Mouse (Mus musculus) heart, postnatal 0 days (tissue): ENCODE measurements at regions not wholly inside any gene's neighbourhood (a gene's known extent, or its start where the extent isn't known, plus 50 kb on each side); places are given as distances from the start of the nearest gene placed in this dataset.

ENCODE experiments used
- ATAC-seq: fragments of 200-750 bp; cut with Nextera tagmentation; 2 replicates; pipeline ENCODE4 v1.8.0; 2017; ENCODE audit warnings: low read depth, moderate number of reproducible peaks, moderate library complexity; ENCODE audit not compliant: insufficient read depth
- DNase-seq: peaks from one replicate; pipeline ENCODE4 v3.0.0-alpha.2; 2016; ENCODE audit warnings: low spot score
- H3K27ac ChIP-seq: fragments of 300-500 bp; sonication (generic); 2 replicates; pipeline ENCODE4 v1.5.1; 2014; ENCODE audit warnings: low read depth, mild to moderate bottlenecking
- H3K27me3 ChIP-seq: fragments of 300-500 bp; sonication (generic); 2 replicates; pipeline ENCODE4 v1.6.1; 2014; ENCODE audit warnings: low read length, mixed read lengths; ENCODE audit not compliant: control insufficient read depth, insufficient read depth
- H3K36me3 ChIP-seq: fragments of 300-500 bp; sonication (generic); replicated peaks from 2 replicates; pipeline ENCODE4 v1.6.1; 2014; ENCODE audit warnings: low read length, mixed read lengths; ENCODE audit not compliant: control insufficient read depth, insufficient read depth
- H3K4me1 ChIP-seq: fragments of 300-500 bp; sonication (generic); 2 replicates; pipeline ENCODE4 v1.6.1; 2014; ENCODE audit warnings: antibody characterized with exemption; ENCODE audit not compliant: control insufficient read depth, insufficient read depth
- H3K4me2 ChIP-seq: fragments of 300-500 bp; sonication (generic); 2 replicates; pipeline ENCODE4 v1.6.1; 2014; ENCODE audit warnings: low read depth, mild to moderate bottlenecking, low read length, moderate library complexity
- H3K4me3 ChIP-seq: fragments of 300-500 bp; sonication (generic); 2 replicates; pipeline ENCODE4 v1.5.1; 2014; ENCODE audit warnings: low read depth, low read length
- H3K9ac ChIP-seq: fragments of 300-500 bp; sonication (generic); replicated peaks from 2 replicates; pipeline ENCODE4 v1.6.1; 2014; ENCODE audit warnings: low read depth, low read length, mixed read lengths
- H3K9me3 ChIP-seq: fragments of 300-500 bp; sonication (generic); replicated peaks from 2 replicates; pipeline ENCODE4 v1.6.1; 2016; ENCODE audit warnings: low read length; ENCODE audit not compliant: control insufficient read depth
- CTCF ChIP-seq: IDR thresholded peaks from 2 replicates; pipeline ENCODE4 v1.5.1; 2016; ENCODE audit warnings: antibody characterized with exemption, control low read depth, low read depth
- EP300 ChIP-seq: IDR thresholded peaks from 2 replicates; pipeline ENCODE4 v1.6.1; 2016; ENCODE audit warnings: antibody characterized with exemption, low read depth
- WGBS: fragments of 180-500 bp; shearing (Covaris S2); extraction: QIAGEN DNeasy Blood & Tissue Kit; methylation state at CpG from one replicate; pipeline ENCODE4 v1.1.7; 2014; 5-methylcytosine and 5-hydroxymethylcytosine counted together

- Histone ChIP-seq H3K9ac (no peak overlapping the region), H3K9me3 (no peaks in the 10 kb centered on the region), H3K4me3 (no peak overlapping the region), H3K27me3 (no peaks in the 10 kb centered on the region), H3K36me3 (no peaks in the 10 kb centered on the region), H3K4me1 (no peaks in the 10 kb centered on the region; the same call in 1 of the 2 replicates), H3K27ac (no peak overlapping the region), H3K4me2 (no peak overlapping the region)
- TF ChIP-seq EP300 (no peak), CTCF (no peak)
- DNase-seq (no peak), ATAC-seq (no peak)
- WGBS = 27% methylated on average over 5 of the region's 5 CpGs
Measured at GRCm38 (mm10) chr12:98050057-98050456, 209.2 kb downstream of the Galc start.

GRCm38 (mm10) chr12:98047765-98048164 lies 211.5 kb downstream of the Galc start:
- H3K4me2 ChIP-seq = no peak overlapping the region
- no peak for ATAC-seq
- no peak overlapping the region for H3K9ac ChIP-seq
- no peaks in the 10 kb centered on the region for H3K36me3 ChIP-seq
- H3K4me3 ChIP-seq = no peak overlapping the region
- no peaks in the 10 kb centered on the region for H3K9me3 ChIP-seq
- DNase-seq = no peak
- no peaks in the 10 kb centered on the region for H3K27me3 ChIP-seq
- 34% methylated on average over 8 of the region's 8 CpGs for WGBS
- no peak overlapping the region for H3K27ac ChIP-seq
- TF ChIP-seq EP300 (no peak), CTCF (no peak)
- H3K4me1 ChIP-seq = no peaks in the 10 kb centered on the region; the same call in 1 of the 2 replicates

GRCm38 (mm10) chr12:98046459-98047440 lies 212.5 kb downstream of the Galc start:
- no peak overlapping the region for H3K4me2 ChIP-seq
- WGBS = 76% methylated on average over 11 of the region's 11 CpGs
- no peak overlapping the region for H3K4me3 ChIP-seq
- no peak for DNase-seq
- no peak for ATAC-seq
- H3K27me3 ChIP-seq = no peaks in the 10 kb centered on the region
- no peak overlapping the region for H3K9ac ChIP-seq
- H3K9me3 ChIP-seq = no peaks in the 10 kb centered on the region
- TF ChIP-seq CTCF (no peak), EP300 (no peak)
- H3K27ac ChIP-seq = no peak overlapping the region
- no peaks in the 10 kb centered on the region for H3K36me3 ChIP-seq
- no peaks in the 10 kb centered on the region; the same call in 1 of the 2 replicates for H3K4me1 ChIP-seq

- DNase-seq (no peak), ATAC-seq (no peak)
- H3K4me2 ChIP-seq = no peak overlapping the region
- no peak overlapping the region for H3K27ac ChIP-seq
- no peaks in the 10 kb centered on the region; the same call in 1 of the 2 replicates for H3K4me1 ChIP-seq
- H3K9me3 ChIP-seq = no peaks in the 10 kb centered on the region
- H3K9ac ChIP-seq = no peak overlapping the region
- TF ChIP-seq CTCF (no peak), EP300 (no peak)
- H3K27me3 ChIP-seq = no peaks in the 10 kb centered on the region
- WGBS = 61% methylated on average over 5 of the region's 5 CpGs
- no peak overlapping the region for H3K4me3 ChIP-seq
- H3K36me3 ChIP-seq = no peaks in the 10 kb centered on the region
Measured at GRCm38 (mm10) chr12:98045784-98046458, 213.3 kb downstream of the Galc start.

- Histone ChIP-seq H3K4me3 (no peak overlapping the region), H3K27ac (no peak overlapping the region), H3K27me3 (no peaks in the 10 kb centered on the region), H3K9ac (no peak overlapping the region), H3K9me3 (no peaks in the 10 kb centered on the region), H3K4me2 (no peak overlapping the region), H3K4me1 (no peaks in the 10 kb centered on the region), H3K36me3 (no peaks in the 10 kb centered on the region)
- TF ChIP-seq CTCF = no peak
- no peak for TF ChIP-seq EP300
- WGBS = 60% methylated on average over 5 of the region's 5 CpGs
- no peak for DNase-seq
- ATAC-seq = no peak
Measured at GRCm38 (mm10) chr12:98043436-98043835, 215.8 kb downstream of the Galc start.
